Mouse (Mus musculus) testis, adult 2 months (tissue): Measurements from ENCODE around the gene Rflnb.

Experiments
- CTCF ChIP-seq: fragments of 200-500 bp; IDR thresholded peaks from 2 replicates; pipeline ENCODE4 v1.5.1; 2012; ENCODE audit warnings: low read depth, mild to moderate bottlenecking, inconsistent platforms, low read length, moderate library complexity; ENCODE audit not compliant: control insufficient read depth, insufficient read depth, insufficient replicate concordance
- POLR2A ChIP-seq: fragments of 200-500 bp; IDR thresholded peaks from 2 replicates; pipeline ENCODE4 v1.6.1; 2012; ENCODE audit warnings: low read depth, mild to moderate bottlenecking, inconsistent platforms, low read length, moderate library complexity; ENCODE audit not compliant: control insufficient read depth

DNA sequence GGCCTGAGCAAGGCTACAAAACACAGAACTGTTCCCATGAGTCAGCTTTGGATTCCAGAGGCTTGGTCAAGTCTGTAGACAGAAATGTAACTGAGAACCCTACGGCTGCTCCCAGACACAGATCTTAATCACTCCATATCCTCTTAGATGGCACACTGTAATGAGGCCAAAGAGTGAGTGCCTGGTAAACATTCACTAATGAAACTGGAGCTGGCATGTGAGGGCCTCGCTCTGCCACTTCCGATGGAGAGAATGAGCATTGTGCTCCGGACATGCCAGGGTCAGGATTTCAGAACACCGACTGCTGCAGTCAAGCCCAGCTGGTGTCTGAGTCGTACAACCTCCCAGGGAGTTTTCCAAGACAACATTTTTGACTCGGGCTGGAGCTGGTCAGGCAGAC is 32.4 kb upstream of the Rflnb start:
- TF ChIP-seq CTCF (no peak), POLR2A (no peak)
